In genomic region chr16:92319353-92320109, GRCm38 (mm10) we compare ENCODE assay signal across 10 mouse cellular contexts. TPM values are rescaled to one million over a fixed set of nuclear protein-coding genes. Genes with fewer than 3 reads are reported as not detected.
A peak's percentile ranks its signal among the peaks of the same experiment; 100 is the strongest.
DNase-seq lines count a peak whose midpoint lies in the region; ATAC-seq and TF ChIP-seq lines count a peak whose summit lies in the region.
"Had no signal": no experiment of that assay in that cellular context is flagged by ENCODE, and none has a peak within 500 bp of the region (broad histone marks: within the 10 kb centered on the region; RNA-seq: fewer than 3 reads in every experiment).

No protein-coding gene starts in this region.

- H3K36me3 ChIP-seq in intestine, embryonic 14.5 days (ENCODE audit: control insufficient read depth, insufficient read depth, low read length), result no peaks in the 10 kb centered on the region
- no peaks in the 10 kb centered on the region for H3K36me3 ChIP-seq in intestine, embryonic 15.5 days
- H3K36me3 ChIP-seq in stomach, embryonic 14.5 days (ENCODE audit: control insufficient read depth, insufficient read depth, low read length), result no peaks in the 10 kb centered on the region
- 0 out of 2 replicates have a peak, but pooled peaks cover 3% of the 10 kb centered on the region for H3K36me3 ChIP-seq in hindbrain, embryonic 12.5 days

- H3K27me3 ChIP-seq in intestine, embryonic 14.5 days (replicated peaks; ENCODE audit: control insufficient read depth, insufficient read depth, low read length), result no peaks in the 10 kb centered on the region
- no peaks in the 10 kb centered on the region for H3K27me3 ChIP-seq in intestine, embryonic 15.5 days (replicated peaks)
- no peaks in the 10 kb centered on the region for H3K27me3 ChIP-seq in stomach, embryonic 14.5 days (ENCODE audit: control insufficient read depth, insufficient read depth, low read length)
- H3K27me3 ChIP-seq in hindbrain, embryonic 12.5 days, result no peaks in the 10 kb centered on the region
- H3K27me3 ChIP-seq: embryonic facial prominence, embryonic 13.5 days had no signal

- H3K27ac ChIP-seq in intestine, embryonic 14.5 days (ENCODE audit: low read depth), result no peak overlapping the region
- H3K27ac ChIP-seq in intestine, embryonic 15.5 days, result no peak overlapping the region
- H3K27ac ChIP-seq in bone marrow macrophage, adult 2 months (ENCODE audit: insufficient read depth, low read depth, low read length), result no peak overlapping the region
- H3K27ac ChIP-seq in stomach, embryonic 14.5 days (ENCODE audit: low read length), result no peak overlapping the region
- no peak overlapping the region for H3K27ac ChIP-seq in hindbrain, embryonic 12.5 days
- H3K27ac ChIP-seq: embryonic facial prominence, embryonic 13.5 days had no signal

- DNase-seq in intestine, embryonic 14.5 days (ENCODE audit: low spot score), result peak; percentile 67
- peak; percentile 54 to 69 for DNase-seq in CD8-positive naive resting alpha-beta T cell, adult 2 months (ENCODE audit: low read depth in 2 of 2, low spot score in 2 of 2)
- peak; percentile 17 to 56 for DNase-seq in heart, postnatal 36 days
- DNase-seq in lung, postnatal 25 days (ENCODE audit: low spot score), result peak; percentile 45

- intact Hi-C loops in heart, postnatal 36 days (cut with DNase I), result no loop called here

- 67% methylated on average over 20 of the region's 20 CpGs for WGBS in intestine, embryonic 14.5 days
- 64% methylated on average over 20 of the region's 20 CpGs for WGBS in intestine, embryonic 15.5 days
- WGBS in stomach, embryonic 14.5 days, result 61% methylated on average over 20 of the region's 20 CpGs
- WGBS in hindbrain, embryonic 12.5 days, result 70% methylated on average over 20 of the region's 20 CpGs

- ATAC-seq in intestine, embryonic 14.5 days (replicated peaks; ENCODE audit: low FRiP score, low TSS enrichment, low read depth), result no peak
- no peak for ATAC-seq in intestine, embryonic 15.5 days
- ATAC-seq in stomach, embryonic 14.5 days (ENCODE audit: insufficient number of reproducible peaks, insufficient read depth, low FRiP score, low read depth), result 0 out of 2 replicates have a peak, but pooled peaks have one; percentile 42
- no peak for ATAC-seq in hindbrain, embryonic 12.5 days (ENCODE audit: low FRiP score)

- no peaks in the 10 kb centered on the region for H3K4me1 ChIP-seq in intestine, embryonic 14.5 days (replicated peaks; ENCODE audit: control insufficient read depth, insufficient read depth, low read length)
- 0 out of 2 replicates have a peak, but pooled peaks cover 3% of the 10 kb centered on the region for H3K4me1 ChIP-seq in intestine, embryonic 15.5 days (replicated peaks)
- no peaks in the 10 kb centered on the region for H3K4me1 ChIP-seq in bone marrow macrophage, adult 2 months (ENCODE audit: control insufficient read depth, insufficient read depth, low read length)
- 0 out of 2 replicates have a peak, but pooled peaks cover 2% of the 10 kb centered on the region for H3K4me1 ChIP-seq in stomach, embryonic 14.5 days (ENCODE audit: control insufficient read depth, insufficient read depth, low read length)
- H3K4me1 ChIP-seq in hindbrain, embryonic 12.5 days, result peaks cover 4% of the 10 kb centered on the region

- H3K9me3 ChIP-seq in intestine, embryonic 14.5 days (ENCODE audit: control insufficient read depth, low read length), result peaks cover 4% of the 10 kb centered on the region; the same call in 1 of the 2 replicates
- no peaks in the 10 kb centered on the region for H3K9me3 ChIP-seq in intestine, embryonic 15.5 days
- H3K9me3 ChIP-seq in stomach, embryonic 14.5 days (ENCODE audit: control insufficient read depth, low read depth, low read length), result no peaks in the 10 kb centered on the region
- H3K9me3 ChIP-seq in hindbrain, embryonic 12.5 days (replicated peaks), result no peaks in the 10 kb centered on the region
- H3K9me3 ChIP-seq: embryonic facial prominence, embryonic 13.5 days had no signal

- no peak overlapping the region for H3K9ac ChIP-seq in intestine, embryonic 14.5 days (ENCODE audit: low read length)
- no peak overlapping the region for H3K9ac ChIP-seq in intestine, embryonic 15.5 days
- H3K9ac ChIP-seq in stomach, embryonic 14.5 days (replicated peaks; ENCODE audit: low read depth, low read length), result no peak overlapping the region
- H3K9ac ChIP-seq in hindbrain, embryonic 12.5 days, result no peak overlapping the region
- H3K9ac ChIP-seq: embryonic facial prominence, embryonic 13.5 days had no signal

- no peak for TF ChIP-seq POLR2A in bone marrow macrophage, adult 2 months (IDR thresholded peaks at IDR 0.05; ENCODE audit: borderline replicate concordance, low read depth, low read length)

- no peak overlapping the region for H3K4me2 ChIP-seq in intestine, embryonic 14.5 days (ENCODE audit: low read length)
- no peak overlapping the region for H3K4me2 ChIP-seq in intestine, embryonic 15.5 days (replicated peaks)
- no peak overlapping the region for H3K4me2 ChIP-seq in stomach, embryonic 14.5 days (replicated peaks; ENCODE audit: low read depth, low read length)
- no peak overlapping the region for H3K4me2 ChIP-seq in hindbrain, embryonic 12.5 days (replicated peaks)
- H3K4me2 ChIP-seq: embryonic facial prominence, embryonic 13.5 days had no signal

- TF ChIP-seq CTCF in bone marrow macrophage, adult 2 months (IDR thresholded peaks at IDR 0.05; ENCODE audit: low read depth, low read length), result peak; percentile 23; the same call in 1 of the 2 replicates

- no peak overlapping the region for H3K4me3 ChIP-seq in intestine, embryonic 14.5 days (ENCODE audit: low read depth, low read length)
- no peak overlapping the region for H3K4me3 ChIP-seq in intestine, embryonic 15.5 days (replicated peaks)
- H3K4me3 ChIP-seq in bone marrow macrophage, adult 2 months (ENCODE audit: insufficient read depth, low read length), result no peak overlapping the region
- H3K4me3 ChIP-seq in stomach, embryonic 14.5 days (ENCODE audit: low read depth, low read length), result no peak overlapping the region
- H3K4me3 ChIP-seq in hindbrain, embryonic 12.5 days, result no peak overlapping the region
- H3K4me3 ChIP-seq: embryonic facial prominence, embryonic 13.5 days had no signal

RNA-seq across cellular contexts. Expression of gene Fam243, which starts 1.7 kb away (rescaled TPM):
- polyA plus RNA-seq in intestine, embryonic 14.5 days (2014; fragmentation: Nextera tagmentation; extraction: Ambion mirVana), result not detected in 2 replicates
- not detected in 2 replicates for polyA plus RNA-seq in intestine, embryonic 15.5 days (2015; fragmentation: Nextera tagmentation; extraction: Ambion mirVana)
- polyA plus RNA-seq in bone marrow macrophage, adult 2 months (2012; ENCODE audit: insufficient read depth, insufficient read length, missing spikeins), result not detected in 2 replicates
- under 1 TPM; 0.43 to 0.50 TPM for total RNA-seq in heart, postnatal 36 days (2021)
- 0.08 TPM in 1 of 2 replicates, not detected in the other for polyA plus RNA-seq in stomach, embryonic 14.5 days (2014; fragmentation: Nextera tagmentation; extraction: Ambion mirVana)
- 0.08 TPM in 2 replicates for polyA plus RNA-seq in hindbrain, embryonic 12.5 days (2016; fragmentation: Nextera tagmentation; extraction: Ambion mirVana)
- polyA plus RNA-seq: embryonic facial prominence, embryonic 13.5 days; limb, embryonic 14.5 days had no signal

RNA-seq across cellular contexts. Expression of gene Smim11, which starts 18.4 kb away (rescaled TPM):
- 130 and 134 TPM in 2 replicates for polyA plus RNA-seq in intestine, embryonic 14.5 days (2014; fragmentation: Nextera tagmentation; extraction: Ambion mirVana)
- 110 and 128 TPM in 2 replicates for polyA plus RNA-seq in intestine, embryonic 15.5 days (2015; fragmentation: Nextera tagmentation; extraction: Ambion mirVana)
- polyA plus RNA-seq in bone marrow macrophage, adult 2 months (2012; ENCODE audit: insufficient read depth, insufficient read length, missing spikeins), result 68.3 and 95.1 TPM in 2 replicates
- total RNA-seq in heart, postnatal 36 days (2021), result 10 to 100 TPM; 76.2 to 84.5 TPM
- 143 and 151 TPM in 2 replicates for polyA plus RNA-seq in stomach, embryonic 14.5 days (2014; fragmentation: Nextera tagmentation; extraction: Ambion mirVana)
- 101 and 112 TPM in 2 replicates for polyA plus RNA-seq in hindbrain, embryonic 12.5 days (2016; fragmentation: Nextera tagmentation; extraction: Ambion mirVana)

RNA-seq across cellular contexts. Expression of gene Kcne2, which starts 27.3 kb away (rescaled TPM):
- 0.18 and 0.22 TPM in 2 replicates for polyA plus RNA-seq in intestine, embryonic 14.5 days (2014; fragmentation: Nextera tagmentation; extraction: Ambion mirVana)
- polyA plus RNA-seq in intestine, embryonic 15.5 days (2015; fragmentation: Nextera tagmentation; extraction: Ambion mirVana), result 0.37 TPM in 1 of 2 replicates, not detected in the other
- polyA plus RNA-seq in bone marrow macrophage, adult 2 months (2012; ENCODE audit: insufficient read depth, insufficient read length, missing spikeins), result not detected in 2 replicates
- total RNA-seq in heart, postnatal 36 days (2021), result not detected
- polyA plus RNA-seq in stomach, embryonic 14.5 days (2014; fragmentation: Nextera tagmentation; extraction: Ambion mirVana), result 1.8 and 2.2 TPM in 2 replicates
- polyA plus RNA-seq in hindbrain, embryonic 12.5 days (2016; fragmentation: Nextera tagmentation; extraction: Ambion mirVana), result 17.7 and 25.6 TPM in 2 replicates

RNA-seq across cellular contexts. Expression of gene Kcne1, which starts 39.7 kb away (rescaled TPM):
- 0.32 TPM in 1 of 2 replicates, not detected in the other for polyA plus RNA-seq in intestine, embryonic 14.5 days (2014; fragmentation: Nextera tagmentation; extraction: Ambion mirVana)
- 0.25 TPM in 1 of 2 replicates, not detected in the other for polyA plus RNA-seq in intestine, embryonic 15.5 days (2015; fragmentation: Nextera tagmentation; extraction: Ambion mirVana)
- polyA plus RNA-seq in bone marrow macrophage, adult 2 months (2012; ENCODE audit: insufficient read depth, insufficient read length, missing spikeins), result not detected in 2 replicates
- 10 to 100 TPM; 19.8 to 21.3 TPM for total RNA-seq in heart, postnatal 36 days (2021)
- 0.07 and 0.77 TPM in 2 replicates for polyA plus RNA-seq in stomach, embryonic 14.5 days (2014; fragmentation: Nextera tagmentation; extraction: Ambion mirVana)
- polyA plus RNA-seq in hindbrain, embryonic 12.5 days (2016; fragmentation: Nextera tagmentation; extraction: Ambion mirVana), result 0.13 and 0.29 TPM in 2 replicates
